Mouse (Mus musculus): ENCODE measurements around the gene Chmp6.

The Chmp6 gene

GRCm38 (mm10) chr11:119937216-119937615 is 24.0 kb downstream of the Chmp6 start:
- DNase-seq (ENCODE audit: low read depth, low spot score): peak; percentile 92

DNA sequence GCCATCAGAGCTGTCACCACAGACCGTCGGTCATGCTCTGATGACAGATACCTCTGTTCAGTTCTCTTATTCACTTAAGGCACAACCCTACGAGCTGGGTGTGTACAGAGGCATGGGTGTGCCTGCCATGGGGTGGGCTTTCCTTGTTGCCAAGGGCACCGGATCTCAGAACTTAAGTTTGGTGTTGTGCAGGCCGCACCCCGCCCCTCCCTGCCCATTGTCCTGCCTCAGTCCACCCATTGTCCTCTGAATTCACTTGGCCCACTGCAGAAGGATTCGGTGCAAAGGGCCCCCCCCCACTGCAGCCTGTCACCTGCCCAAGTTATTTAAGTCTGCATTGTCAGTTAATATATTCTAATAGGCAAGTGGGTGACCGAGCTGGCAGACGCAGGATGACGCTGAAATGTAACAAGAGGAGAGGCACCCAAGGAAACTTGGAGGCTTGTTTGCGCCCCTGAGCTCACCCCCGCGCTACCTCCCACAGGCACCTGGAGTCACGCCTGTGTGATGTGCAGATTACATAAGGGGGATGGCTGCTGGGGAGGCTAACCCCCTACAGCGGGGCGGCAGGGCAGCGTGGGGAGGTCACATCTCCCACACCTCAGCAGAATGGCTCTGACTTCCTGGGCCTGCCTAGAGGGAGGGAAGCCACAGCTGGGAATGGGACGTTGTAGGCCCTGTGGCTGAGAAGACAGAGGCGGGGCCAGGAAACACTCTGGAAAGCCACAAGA is 24.7 kb downstream of the Chmp6 start:
- DNase-seq (ENCODE audit: low read depth, low spot score): no peak

DNA sequence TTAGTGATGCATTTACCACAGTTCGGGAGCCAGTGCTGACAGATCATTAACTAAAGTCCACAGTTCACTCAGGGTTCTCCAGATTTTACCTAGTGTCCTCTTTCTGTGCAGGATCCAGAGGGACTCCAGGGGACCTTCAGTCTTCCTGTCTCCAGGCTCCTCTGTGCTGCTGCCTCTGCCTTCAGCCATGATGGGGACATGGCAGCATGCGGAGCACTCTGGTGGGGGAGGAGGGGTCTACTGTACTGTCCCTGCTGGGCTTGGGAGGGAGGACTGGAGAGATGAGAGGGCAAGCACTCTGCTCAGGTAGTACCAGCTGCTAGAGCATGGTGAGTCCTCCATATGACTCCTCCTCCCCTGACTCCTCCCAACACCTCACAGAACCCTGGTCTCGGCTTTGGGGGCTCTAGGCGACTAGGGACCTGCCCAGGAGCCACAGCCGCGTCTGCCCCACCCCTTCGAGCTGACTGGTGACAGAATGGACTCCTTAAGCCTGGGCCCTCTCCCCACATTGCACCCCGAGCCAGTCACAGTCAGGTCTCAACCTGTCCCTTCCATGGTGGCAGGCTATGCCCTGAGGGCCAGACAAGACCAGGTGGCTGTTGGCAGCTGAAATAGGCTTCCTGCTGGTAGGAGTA is 26.0 kb downstream of the Chmp6 start:
- no peak for DNase-seq (ENCODE audit: low read depth, low spot score)

DNA sequence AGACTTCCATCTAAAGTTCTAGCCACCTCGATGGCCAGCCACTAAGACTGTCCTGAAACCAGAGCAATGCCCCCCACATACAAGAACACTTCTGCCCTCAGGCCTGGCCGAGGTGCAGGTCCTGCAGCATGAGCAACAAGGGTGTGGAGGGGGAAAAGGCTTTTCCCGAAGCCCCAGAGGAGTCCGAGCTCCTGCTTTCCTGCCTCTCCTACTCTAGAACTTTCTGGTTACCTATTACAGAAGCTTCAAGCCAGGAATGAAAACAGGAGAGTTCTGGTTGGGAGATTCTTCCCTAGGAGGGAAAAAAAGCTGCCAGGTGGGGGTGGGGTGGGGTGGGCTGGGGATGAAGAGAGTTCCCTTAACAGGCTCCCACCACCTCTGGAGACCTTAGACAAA is 26.5 kb downstream of the Chmp6 start:
- DNase-seq (ENCODE audit: low read depth, low spot score): no peak

GRCm38 (mm10) chr11:119940142-119940541 is 26.9 kb downstream of the Chmp6 start:
- peak; percentile 80 for DNase-seq (ENCODE audit: low read depth, low spot score)

DNA sequence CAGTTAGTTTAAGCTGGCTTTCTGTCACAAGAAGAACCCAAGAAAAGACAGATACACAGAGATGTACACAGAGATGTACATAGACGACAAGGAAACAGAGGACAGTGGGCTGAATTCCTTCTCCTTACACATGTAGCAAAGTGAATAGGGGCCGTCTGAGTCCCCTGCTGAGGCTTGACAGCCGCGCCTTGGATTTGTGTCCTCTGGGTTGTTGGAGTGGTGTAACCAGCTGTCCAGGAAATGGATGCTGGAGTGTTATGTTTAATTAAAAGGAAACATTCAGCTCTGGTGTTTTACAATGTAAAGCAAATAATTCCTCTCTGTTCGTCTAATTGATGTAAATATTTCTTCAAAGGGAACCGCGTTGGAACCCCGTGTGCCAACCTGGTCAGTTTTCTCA is 28.6 kb downstream of the Chmp6 start:
- DNase-seq (ENCODE audit: low read depth, low spot score): no peak

- no peak for DNase-seq (ENCODE audit: low read depth, low spot score)
Measured at GRCm38 (mm10) chr11:119942201-119942726, 29.0 kb downstream of the Chmp6 start.

- DNase-seq (ENCODE audit: low read depth, low spot score): peak; percentile 93
Measured at GRCm38 (mm10) chr11:119942727-119943427, 29.6 kb downstream of the Chmp6 start, which contains the start of gene Baiap2. TSS of gene Baiap2 (plus strand) at chr11:119942763.

- DNase-seq (ENCODE audit: low read depth, low spot score): no peak
Measured at GRCm38 (mm10) chr11:119943428-119943988, 30.3 kb downstream of the Chmp6 start.

- DNase-seq (ENCODE audit: low read depth, low spot score): no peak
Measured at GRCm38 (mm10) chr11:119945343-119945742, 32.1 kb downstream of the Chmp6 start.

GRCm38 (mm10) chr11:119947426-119947825 is 34.2 kb downstream of the Chmp6 start:
- DNase-seq (ENCODE audit: low read depth, low spot score): no peak

GRCm38 (mm10) chr11:119947897-119948296 is 34.7 kb downstream of the Chmp6 start:
- DNase-seq (ENCODE audit: low read depth, low spot score): no peak

DNA sequence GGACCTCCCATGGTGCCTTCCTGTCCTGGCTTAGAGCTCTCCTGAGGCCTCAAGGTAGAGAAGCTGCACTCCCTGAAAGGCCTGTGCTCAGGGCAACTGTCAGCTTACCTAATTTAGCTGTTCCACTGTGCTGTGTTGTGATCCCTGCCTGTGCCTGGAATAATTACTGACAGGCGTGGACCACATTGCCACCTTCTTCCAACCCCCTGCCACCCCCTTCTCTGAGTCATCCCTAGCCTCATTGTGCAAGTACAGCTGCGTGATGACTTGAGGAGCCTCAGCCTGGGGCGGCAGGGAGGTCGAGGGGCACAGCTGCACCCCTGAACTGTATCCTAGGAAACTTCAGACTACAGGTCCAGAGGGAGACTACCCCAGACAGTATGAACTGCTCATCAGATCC is 35.1 kb downstream of the Chmp6 start:
- no peak for DNase-seq (ENCODE audit: low read depth, low spot score)

- no peak for DNase-seq (ENCODE audit: low read depth, low spot score)
Measured at GRCm38 (mm10) chr11:119948803-119949202, 35.6 kb downstream of the Chmp6 start.

- no peak for DNase-seq (ENCODE audit: low read depth, low spot score)
Measured at GRCm38 (mm10) chr11:119950535-119950934, 37.3 kb downstream of the Chmp6 start.

DNA sequence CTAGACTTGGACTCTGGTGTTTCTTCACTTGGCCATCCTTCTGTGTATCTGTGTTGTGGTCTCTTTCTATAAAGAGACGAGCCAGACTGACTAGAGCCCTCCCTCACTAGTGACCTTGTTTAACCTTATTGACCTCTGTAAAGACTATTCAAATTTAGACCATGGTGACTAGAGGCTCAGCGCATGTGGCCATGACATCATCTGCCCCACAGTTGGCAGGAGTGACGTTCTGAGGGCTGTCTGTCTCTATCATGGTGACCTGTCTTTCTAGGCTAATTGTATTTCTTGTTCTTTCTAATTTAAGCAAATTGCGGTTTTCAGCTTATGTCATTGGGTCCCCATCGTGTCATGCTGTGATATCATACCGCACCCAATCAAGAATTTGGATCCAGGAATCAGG is 38.1 kb downstream of the Chmp6 start:
- no peak for DNase-seq (ENCODE audit: low read depth, low spot score)

DNA sequence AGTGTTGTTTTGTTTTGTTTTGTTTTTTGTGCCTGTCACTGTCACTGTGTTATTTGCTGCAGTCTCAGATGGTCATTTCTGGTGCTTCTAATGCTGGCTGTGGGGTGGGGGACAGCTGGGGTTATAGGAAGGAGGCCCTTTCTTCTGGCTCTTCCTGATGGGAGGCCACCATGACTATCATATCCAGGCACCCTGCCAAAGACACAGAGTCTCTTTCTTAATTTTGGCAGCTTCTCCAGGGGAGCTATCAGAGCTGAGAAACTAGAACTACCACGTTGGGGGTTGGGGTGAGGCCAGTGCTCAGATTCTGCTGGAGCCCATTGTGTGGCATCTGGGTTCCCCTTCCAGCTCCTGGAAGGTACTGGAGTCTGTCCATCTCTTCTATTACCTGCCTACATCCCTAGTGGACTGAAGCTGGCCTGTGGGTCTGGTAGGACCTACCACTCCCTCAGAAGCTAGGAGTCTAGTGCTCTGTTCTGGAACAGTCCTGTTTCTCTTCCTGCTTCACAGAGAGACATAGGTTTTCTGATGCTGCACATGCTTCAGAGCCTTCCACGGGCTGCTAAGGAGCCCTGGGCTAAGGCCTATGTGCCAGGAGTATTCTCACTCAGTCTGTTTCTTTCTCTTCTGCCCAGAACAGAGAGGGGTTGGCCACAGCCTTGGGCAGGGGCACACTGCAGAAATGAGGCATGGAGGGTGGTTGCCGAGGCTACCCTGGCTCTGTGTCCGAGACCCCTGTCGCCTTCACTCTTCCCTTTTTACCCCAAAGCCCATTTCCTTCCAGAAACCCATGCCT is 39.4 kb downstream of the Chmp6 start:
- DNase-seq (ENCODE audit: low read depth, low spot score): no peak

DNA sequence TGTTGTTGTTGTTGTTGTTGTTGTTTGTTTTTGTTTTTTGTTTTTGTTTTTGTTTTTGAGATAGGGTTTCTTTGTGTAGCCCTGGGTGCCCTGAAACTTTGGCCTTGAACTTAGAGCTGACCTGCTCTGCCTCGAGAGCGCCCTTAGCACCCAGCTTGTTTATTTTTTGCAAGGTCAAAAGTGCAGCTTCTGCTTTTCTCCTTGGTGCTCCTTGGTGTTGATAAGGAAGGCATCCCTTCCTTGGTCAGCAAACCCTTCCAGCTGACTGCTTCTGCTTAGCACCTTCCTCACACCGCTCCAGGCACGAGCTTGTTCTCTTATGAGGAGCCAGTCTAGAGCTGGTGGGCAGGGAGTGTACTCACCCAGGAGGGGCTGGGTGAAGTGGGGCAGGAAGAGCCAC is 41.0 kb downstream of the Chmp6 start:
- DNase-seq (ENCODE audit: low read depth, low spot score): no peak

GRCm38 (mm10) chr11:119954749-119955337 is 41.6 kb downstream of the Chmp6 start:
- no peak for DNase-seq (ENCODE audit: low read depth, low spot score)

DNA sequence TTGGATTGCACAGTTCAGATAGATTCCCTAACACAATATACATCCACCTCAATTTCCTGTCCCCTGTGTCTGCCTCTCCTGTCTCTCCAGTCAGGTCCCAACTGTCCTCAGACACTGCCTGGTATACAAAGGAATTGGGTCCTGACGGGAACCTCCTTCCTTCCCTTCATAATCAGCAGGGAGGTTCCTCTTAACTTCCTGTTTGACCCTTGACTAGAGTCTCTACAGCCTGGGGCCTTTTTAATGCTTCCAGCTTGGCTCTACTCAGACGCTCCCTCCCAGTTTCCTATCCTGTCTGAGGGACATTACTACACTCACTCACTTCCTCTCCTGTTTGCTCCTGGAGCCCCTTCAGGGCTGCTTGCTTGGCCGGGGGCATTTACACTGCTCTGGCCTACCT is 42.2 kb downstream of the Chmp6 start:
- no peak for DNase-seq (ENCODE audit: low read depth, low spot score)

DNA sequence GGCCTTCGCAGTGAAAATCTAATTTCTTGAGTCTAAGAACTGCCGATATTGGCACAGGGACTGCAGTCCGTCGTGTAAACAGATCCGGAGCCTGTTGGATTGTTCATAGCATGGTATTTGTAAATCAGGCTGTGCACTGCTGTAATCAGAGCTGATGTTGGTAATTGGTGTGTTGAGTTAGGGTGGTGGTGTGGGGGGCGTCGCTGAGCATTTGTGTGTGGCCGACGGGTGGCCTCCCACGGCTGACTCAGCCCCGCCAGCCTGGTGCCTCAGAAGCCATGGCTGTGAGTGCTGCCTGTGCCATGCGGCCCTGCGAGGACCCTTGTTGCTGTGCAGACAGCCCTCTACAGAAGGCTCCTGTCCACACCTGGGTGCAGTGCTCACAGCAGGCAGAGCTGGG is 43.3 kb downstream of the Chmp6 start:
- no peak for DNase-seq (ENCODE audit: low read depth, low spot score)

All from telencephalon, adult 2 months (tissue).